Mouse (Mus musculus) embryonic stem cell, embryonic (primary cell): Measurements from ENCODE around the gene Hhipl1.

Experiments
- CTCF ChIA-PET, 4 experiments: fragments of 300-600 bp in 2 of 4; fragments of 350-600 bp in 2 of 4; sonication (Branson Sonifier 250); formaldehyde crosslinking; loops; one replicate each; lab custom pipeline; 2022; ENCODE audit warnings: inconsistent platforms in 2 of 4; lab: Charles Lee
- POLR2A ChIA-PET, 4 experiments: fragments of 300-600 bp in 2 of 4; fragments of 350-600 bp in 2 of 4; sonication (Branson Sonifier 250); formaldehyde crosslinking; loops; one replicate each; lab custom pipeline; 2022; ENCODE audit warnings: antibody characterized with exemption in 4 of 4, inconsistent platforms in 1 of 4; lab: Charles Lee

The Hhipl1 gene

DNA sequence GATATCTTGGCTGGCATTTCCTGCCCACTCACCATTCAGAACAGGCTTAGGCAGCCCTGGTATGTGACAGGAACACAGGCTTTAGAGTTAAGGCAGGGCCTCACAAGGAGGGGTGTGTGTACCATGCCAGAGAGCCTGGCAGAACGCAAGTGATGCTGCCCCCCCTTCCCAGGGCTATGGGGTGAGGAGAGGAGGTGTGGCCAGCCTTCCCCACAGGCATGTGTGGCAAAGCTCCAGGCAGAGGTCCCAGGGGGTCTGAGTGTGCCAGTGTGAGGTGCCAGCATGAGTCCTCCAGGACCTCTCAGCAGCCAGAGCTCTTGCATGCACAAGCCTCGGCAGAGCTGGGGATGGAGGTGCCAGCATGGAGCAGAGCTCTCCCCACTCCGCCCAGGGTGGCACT lies 11.4 kb upstream of the Hhipl1 start:
- POLR2A ChIA-PET: interaction anchor here in 3 of 4 experiments (0.6 to 1.1 kb wide), 3 partner anchors 9 to 86 kb away, joined by 3 to 6 read pairs (median 4); no protein-coding TSS in a partner anchor
- CTCF ChIA-PET: interaction anchor here (0.6 to 4.1 kb wide), 12 partner anchors 8 to 253 kb away, joined by 3 to 32 read pairs (median 4); partner anchors contain the start of gene Hhipl1 (in 1 of the 4)

DNA sequence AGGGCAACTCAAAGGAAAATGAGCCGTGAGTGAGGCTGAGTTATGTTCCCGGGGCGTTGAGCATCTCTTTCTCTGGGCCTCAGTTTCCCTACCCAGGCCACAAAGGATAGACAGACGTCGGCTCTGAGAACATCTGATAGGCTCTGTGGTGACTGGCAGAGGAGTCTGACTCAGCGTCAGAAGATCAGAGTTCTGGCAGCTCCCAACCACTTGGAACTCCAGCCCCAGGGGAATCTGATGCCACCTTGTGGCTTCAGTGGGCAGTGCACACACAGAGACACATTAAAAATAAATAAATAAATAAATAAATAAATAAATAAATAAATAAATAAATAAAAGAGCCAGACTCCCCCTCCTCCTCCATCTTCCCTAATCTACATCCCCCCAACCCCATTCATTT lies 9.0 kb upstream of the Hhipl1 start:
- ChIA-PET POLR2A (interaction anchor here in 1 of 4 experiments (1.4 kb wide), 1 partner anchor 91 kb away, joined by 3 read pairs; no protein-coding TSS in a partner anchor), CTCF (interaction anchor here (0.5 to 2.0 kb wide), 43 partner anchors 10 to 281 kb away, joined by 3 to 16 read pairs (median 3); partner anchors contain the start of gene Cyp46a1 (in 2 of the 4))

DNA sequence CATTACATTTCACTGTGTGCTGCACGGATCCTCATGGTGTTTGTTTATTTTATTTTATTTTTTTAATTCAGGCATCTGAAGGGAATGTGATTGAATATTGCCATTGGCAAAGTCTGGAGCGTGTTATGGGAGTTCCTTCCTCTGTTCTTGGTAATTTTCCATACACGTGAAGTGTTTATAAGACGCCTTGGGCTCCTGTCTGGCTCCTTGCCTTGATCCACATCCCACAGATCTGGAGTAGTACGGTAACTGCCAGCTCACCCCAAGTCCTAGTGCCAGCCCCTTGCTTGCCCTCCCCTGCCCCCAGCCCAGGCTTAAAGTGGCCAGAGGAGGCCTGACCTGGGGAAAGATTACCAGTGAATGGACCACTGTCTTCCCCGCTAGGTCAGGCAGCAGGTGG lies 5.1 kb upstream of the Hhipl1 start:
- POLR2A ChIA-PET: interaction anchor here in 3 of 4 experiments (0.6 to 2.5 kb wide), 7 partner anchors 8 to 259 kb away, joined by 3 to 7 read pairs (median 4); no protein-coding TSS in a partner anchor
- CTCF ChIA-PET: interaction anchor here in 3 of 4 experiments (0.6 to 1.6 kb wide), 10 partner anchors 8 to 547 kb away, joined by 3 to 10 read pairs (median 3); no protein-coding TSS in a partner anchor

DNA sequence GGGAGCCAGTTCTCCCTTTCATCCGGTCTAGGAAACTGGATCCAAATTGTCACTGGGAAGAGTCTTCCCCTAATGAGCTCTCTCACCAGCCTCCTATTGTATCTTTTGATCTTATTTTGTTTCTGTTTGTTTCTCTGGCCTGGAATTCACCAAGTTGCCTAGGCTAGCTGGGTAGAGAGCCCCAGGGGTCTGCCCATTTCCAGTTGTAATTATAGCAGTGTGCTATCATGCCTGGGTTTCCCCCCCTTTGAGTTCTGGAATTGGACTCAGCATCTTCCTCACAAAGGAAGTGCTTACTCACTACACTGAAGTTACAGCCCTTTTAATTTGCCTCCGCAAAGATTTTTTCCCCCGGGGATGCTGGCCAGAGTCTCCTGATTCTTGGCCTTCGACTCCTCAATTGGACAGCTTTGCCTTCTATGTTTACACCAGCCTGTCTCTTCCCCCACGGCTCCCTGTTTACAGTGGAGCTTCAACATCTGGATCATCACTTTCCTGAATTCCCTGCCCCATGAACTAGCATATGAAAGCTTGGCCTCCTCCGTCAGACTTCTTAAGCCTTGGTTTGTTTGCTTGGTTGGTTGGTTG lies 2.2 kb upstream of the Hhipl1 start:
- POLR2A ChIA-PET: interaction anchor here in 3 of 4 experiments (0.5 to 2.5 kb wide), 8 partner anchors 10 to 325 kb away, joined by 3 to 7 read pairs (median 4); partner anchors contain the start of genes Ccnk (in 1 of the 3) and Setd3 (in 1 of the 3)
- CTCF ChIA-PET: interaction anchor here in 3 of 4 experiments (0.5 to 2.3 kb wide), 8 partner anchors 9 to 233 kb away, joined by 3 to 9 read pairs (median 4); no protein-coding TSS in a partner anchor

DNA sequence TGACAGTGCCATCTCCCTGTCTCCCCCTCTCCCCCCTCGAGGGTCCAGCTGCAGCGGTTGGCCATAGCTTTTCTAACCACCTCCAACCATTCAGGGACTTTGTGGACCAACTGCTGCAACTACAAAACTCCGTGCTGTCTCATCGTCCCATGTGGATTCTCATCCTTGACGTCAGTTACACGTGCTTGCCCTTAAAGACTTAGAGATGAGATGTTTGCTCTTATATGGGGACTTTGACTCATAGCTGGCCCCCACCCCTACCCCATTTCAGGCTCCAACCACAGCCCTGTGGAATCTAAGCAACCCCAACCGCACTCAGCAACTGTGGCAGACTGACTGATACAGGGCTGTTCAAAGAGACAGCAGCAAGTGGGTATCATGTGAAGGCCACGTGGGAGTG lies 898 bp upstream of the Hhipl1 start:
- POLR2A ChIA-PET: interaction anchor here in 3 of 4 experiments (0.8 to 2.1 kb wide), 4 partner anchors 12 to 126 kb away, joined by 3 to 5 read pairs (median 4); partner anchors contain the start of genes Ccnk (in 1 of the 3) and Setd3 (in 1 of the 3)
- CTCF ChIA-PET: interaction anchor here in 2 of 4 experiments (1.8 to 2.3 kb wide), 2 partner anchors 12 to 13 kb away, joined by 4 to 9 read pairs; no protein-coding TSS in a partner anchor

DNA sequence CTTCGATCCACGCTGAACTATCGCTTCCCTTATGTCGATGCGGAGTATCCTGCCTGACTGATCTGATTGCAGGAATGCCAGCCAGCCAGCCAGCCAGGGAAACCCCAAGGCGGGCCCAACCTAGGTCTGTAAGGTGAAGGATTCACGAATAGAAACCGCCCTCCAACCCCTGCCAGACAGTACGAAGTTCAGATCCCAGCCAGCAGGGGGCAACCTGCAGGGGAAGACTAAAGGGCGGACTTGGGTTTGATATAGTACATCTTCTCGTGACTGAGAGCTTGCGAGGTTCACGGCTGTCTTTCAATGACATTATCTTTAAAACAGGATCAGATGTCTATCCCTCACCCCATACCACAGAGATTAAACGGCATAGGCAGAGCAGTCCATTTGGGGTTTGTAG lies 1.5 kb downstream of the Hhipl1 start:
- ChIA-PET CTCF (interaction anchor here (0.5 to 2.7 kb wide), 21 partner anchors 9 to 1205 kb away, joined by 3 to 24 read pairs (median 3); no protein-coding TSS in a partner anchor), POLR2A (interaction anchor here (0.6 to 1.8 kb wide), 8 partner anchors 10 to 91 kb away, joined by 3 to 8 read pairs (median 4); partner anchors contain the start of gene Cyp46a1 (in 2 of the 4))

DNA sequence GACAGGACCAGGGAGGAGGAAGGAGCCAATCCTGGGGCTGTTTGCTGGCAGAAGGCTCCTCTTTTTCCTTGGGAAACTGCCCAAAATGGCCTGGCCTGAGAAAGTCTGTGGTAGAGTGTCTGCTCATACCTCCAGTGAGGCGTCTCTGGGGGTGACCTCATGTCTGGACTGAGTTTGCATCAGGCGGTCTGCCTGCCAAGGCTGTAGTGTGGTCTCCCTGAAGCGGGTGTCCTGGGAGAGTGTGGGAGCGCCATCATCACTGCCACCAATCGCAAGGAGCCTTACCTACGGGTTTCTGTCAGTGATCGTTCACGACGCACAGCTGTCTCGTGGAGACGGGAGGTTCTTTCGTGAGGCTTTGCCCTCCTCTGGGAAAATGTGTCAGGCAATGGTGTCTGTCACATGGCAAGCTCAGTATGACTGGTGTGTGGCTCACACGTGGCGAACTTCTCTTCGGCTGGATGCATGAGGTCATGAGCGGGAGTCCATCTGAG lies 2.3 kb downstream of the Hhipl1 start:
- ChIA-PET POLR2A (interaction anchor here in 3 of 4 experiments (0.6 to 1.8 kb wide), 4 partner anchors 9 to 30 kb away, joined by 3 to 7 read pairs (median 4); partner anchors contain the start of gene Cyp46a1 (in 1 of the 3)), CTCF (interaction anchor here in 3 of 4 experiments (0.7 to 2.7 kb wide), 12 partner anchors 8 to 232 kb away, joined by 3 to 24 read pairs (median 4); no protein-coding TSS in a partner anchor)

DNA sequence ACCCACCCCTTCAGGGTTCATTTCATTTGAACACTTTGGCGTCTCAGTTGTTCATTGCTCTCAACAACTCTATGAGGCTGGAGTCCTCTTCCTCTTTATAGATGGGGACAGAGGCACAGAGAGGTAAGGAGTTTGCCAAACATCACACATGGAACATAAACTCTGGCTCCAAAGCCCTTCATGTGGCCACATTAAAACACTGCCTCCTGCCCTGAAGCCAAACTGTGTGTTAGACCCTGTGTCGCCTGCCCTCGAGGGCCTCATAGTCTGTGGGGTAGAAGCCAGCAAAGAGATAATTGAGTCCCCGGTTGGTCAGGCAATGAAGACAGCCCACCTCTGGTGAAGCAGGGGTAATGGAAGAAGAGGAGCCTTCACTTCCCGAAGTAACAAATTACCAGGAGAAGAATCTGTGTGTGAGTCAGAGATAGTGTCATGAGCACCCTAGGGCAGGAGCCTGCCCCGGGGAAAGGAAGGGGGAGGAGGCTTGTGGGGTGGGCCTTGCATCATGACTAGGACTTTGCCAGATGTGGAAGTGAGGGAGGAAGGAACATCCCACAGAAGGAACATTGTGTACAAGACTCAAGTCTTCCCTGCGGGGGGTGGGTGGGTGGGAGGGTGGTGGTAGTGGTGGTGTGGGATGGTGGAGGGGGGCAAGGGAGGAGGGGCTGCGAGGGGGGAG lies 3.2 kb downstream of the Hhipl1 start:
- POLR2A ChIA-PET: interaction anchor here in 2 of 4 experiments (0.6 to 1.5 kb wide), 3 partner anchors 10 to 31 kb away, joined by 4 to 5 read pairs (median 4); no protein-coding TSS in a partner anchor
- CTCF ChIA-PET: no interaction called here

DNA sequence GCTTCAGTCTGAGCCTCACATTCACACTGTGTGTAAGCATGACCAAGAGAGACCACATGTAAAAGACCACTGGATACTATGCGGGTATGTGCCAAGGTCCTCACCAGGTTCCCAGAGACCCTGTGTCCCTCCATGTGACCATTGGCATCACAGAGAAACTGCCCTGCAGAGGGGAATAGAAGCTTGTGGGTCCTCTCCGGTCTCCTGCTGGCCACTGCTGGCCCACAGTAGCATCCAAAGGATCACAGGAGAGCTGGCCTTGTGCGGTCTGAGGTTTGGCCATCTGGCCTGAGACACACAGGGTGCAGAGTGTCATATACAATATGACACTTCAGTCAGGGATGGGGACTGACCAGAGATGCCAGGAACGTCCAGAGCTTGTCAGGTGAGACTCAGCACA lies 4.0 kb downstream of the Hhipl1 start:
- ChIA-PET POLR2A (interaction anchor here in 1 of 4 experiments (1.4 kb wide), 1 partner anchor 10 kb away, joined by 4 read pairs; no protein-coding TSS in a partner anchor), CTCF (interaction anchor here in 1 of 4 experiments (1.5 kb wide), 1 partner anchor 24 kb away, joined by 3 read pairs; the partner anchor contains the start of gene Cyp46a1)

DNA sequence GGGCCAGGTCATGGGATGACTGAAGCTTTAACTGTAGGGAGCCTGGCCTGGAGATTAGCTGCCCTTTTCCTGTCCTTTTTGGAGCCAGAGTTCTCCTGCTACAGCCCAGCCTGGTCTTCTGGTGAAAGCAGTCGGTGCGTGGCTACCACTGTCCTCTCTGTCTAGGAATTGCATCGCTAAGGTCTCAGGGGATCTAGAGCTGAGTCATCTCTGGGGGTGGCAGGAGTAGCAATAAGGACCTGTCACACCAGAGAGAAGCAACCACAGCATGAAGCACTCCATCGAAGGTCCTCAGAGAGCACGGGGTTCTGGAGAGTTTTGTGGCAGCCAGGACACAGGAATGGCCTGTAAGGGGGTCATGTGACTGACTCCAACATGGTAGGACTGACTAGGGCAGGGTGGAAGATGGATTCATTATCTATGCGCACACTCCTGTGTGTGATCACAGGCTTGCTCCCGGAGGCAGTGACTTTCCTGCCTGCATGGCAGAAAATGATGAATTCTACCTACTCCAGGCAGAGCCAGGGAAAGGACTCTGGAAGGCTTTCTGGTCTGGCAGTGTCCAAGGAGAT lies 4.5 kb downstream of the Hhipl1 start:
- ChIA-PET POLR2A (interaction anchor here in 1 of 4 experiments (1.4 kb wide), 1 partner anchor 9 kb away, joined by 4 read pairs; no protein-coding TSS in a partner anchor), CTCF (interaction anchor here in 1 of 4 experiments (1.5 kb wide), 1 partner anchor 23 kb away, joined by 3 read pairs; the partner anchor contains the start of gene Cyp46a1)

DNA sequence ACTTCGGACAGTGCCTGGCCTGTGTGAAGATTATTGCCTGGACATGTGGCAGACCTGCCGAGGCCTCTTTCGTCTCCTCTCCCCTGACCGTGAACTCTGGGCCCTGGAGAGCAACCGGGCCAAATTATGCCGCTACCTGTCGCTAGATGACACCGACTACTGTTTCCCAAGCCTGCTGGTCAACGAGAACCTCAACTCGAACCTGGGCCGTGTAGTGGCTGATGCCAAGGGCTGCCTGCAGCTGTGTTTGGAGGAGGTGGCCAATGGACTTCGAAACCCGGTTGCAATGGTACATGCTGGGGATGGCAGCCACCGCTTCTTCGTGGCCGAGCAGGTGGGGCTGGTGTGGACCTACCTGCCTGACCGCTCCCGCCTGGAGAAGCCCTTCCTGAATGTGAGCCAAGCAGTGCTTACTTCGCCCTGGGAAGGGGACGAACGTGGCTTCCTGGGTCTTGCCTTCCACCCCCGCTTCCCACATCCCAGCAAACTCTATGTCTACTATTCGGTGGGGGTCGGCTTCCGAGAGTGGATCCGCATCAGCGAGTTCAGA lies 5.7 kb downstream of the Hhipl1 start:
- ChIA-PET CTCF (interaction anchor here in 2 of 4 experiments (0.7 to 1.5 kb wide), 2 partner anchors 22 to 203 kb away, joined by 3 to 4 read pairs; partner anchors contain the start of gene Cyp46a1 (in 1 of the 2)), POLR2A (no interaction called here)

DNA sequence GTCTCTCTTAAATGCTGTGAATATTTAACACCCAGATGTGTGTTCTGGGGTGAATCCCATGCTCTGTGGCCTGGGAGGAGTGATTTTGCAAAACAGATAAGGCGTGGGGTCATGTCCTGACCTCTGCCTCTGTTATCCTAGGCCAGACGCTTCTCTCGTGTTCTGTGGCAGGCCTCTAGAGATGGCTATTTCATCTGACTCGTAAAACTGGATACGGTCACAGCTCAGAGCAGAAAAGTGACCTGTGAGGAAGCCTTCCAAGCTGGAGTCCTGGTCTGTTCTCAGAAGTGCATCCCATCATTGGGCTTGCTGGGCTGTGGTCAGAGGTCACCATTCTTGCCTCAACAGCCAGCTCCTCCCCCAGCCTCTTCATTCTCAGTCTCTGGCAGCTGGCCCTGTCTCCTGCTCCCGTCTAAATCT lies 6.4 kb downstream of the Hhipl1 start:
- ChIA-PET CTCF (interaction anchor here in 1 of 4 experiments (0.7 kb wide), 3 partner anchors 57 to 282 kb away, joined by 4 to 15 read pairs (median 5); no protein-coding TSS in a partner anchor), POLR2A (no interaction called here)

DNA sequence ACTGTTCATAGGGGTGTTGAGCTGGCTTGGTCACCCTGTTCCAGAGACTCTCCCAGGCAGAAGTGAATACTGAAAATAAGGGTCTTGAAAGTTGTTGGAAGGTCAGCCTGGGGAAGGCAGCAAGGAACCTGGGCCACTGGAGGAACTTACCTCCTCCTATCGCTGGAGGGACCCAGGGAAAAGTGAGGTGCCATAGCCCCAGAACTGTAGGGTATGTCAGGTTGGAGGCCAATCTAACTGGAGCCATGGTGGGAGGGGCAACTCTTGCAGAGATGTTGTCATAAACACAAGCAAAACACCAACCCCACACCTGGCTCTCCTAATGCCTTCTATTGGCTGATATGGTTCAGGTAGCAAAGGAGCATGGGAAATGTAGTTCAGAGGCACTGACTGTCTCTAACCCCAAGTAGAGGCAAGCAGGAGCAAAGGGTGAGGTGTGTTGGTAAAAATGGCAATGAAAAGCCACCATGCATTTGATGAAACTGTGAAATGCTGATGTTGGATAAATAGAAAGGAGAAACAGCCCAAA lies 7.2 kb downstream of the Hhipl1 start:
- ChIA-PET CTCF (interaction anchor here in 2 of 4 experiments (0.5 to 0.8 kb wide), 2 partner anchors 20 to 105 kb away, joined by 3 read pairs; no protein-coding TSS in a partner anchor), POLR2A (no interaction called here)

DNA sequence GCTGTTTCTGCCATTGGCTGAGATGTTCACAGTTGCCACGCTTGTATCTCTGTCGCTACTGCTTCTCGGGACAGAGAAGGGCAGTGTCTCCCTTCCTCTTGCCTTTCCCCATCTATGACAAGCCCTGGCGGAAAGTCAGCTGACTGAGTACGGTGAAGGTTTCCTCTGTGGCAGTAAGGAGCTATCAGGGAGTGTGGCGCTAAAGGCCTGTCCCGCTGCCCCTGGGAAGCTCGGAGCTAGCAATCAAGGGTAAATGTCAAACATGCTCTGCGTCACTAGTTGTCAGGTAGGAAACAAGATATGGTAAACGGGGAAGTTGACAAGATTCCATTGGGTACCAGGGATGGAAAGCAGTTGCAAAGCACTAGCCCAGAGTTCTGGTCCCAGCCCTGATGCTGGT lies 9.7 kb downstream of the Hhipl1 start:
- POLR2A ChIA-PET: interaction anchor here in 1 of 4 experiments (2.8 to 3.7 kb wide), 2 partner anchors 9 to 17 kb away, joined by 8 to 19 read pairs; partner anchors contain the start of genes Cyp46a1 and Hhipl1
- CTCF ChIA-PET: interaction anchor here in 2 of 4 experiments (0.6 to 3.8 kb wide), 4 partner anchors 9 to 734 kb away, joined by 3 to 24 read pairs (median 20); partner anchors contain the start of genes Cyp46a1 (in 1 of the 2) and Hhipl1 (in 1 of the 2)

DNA sequence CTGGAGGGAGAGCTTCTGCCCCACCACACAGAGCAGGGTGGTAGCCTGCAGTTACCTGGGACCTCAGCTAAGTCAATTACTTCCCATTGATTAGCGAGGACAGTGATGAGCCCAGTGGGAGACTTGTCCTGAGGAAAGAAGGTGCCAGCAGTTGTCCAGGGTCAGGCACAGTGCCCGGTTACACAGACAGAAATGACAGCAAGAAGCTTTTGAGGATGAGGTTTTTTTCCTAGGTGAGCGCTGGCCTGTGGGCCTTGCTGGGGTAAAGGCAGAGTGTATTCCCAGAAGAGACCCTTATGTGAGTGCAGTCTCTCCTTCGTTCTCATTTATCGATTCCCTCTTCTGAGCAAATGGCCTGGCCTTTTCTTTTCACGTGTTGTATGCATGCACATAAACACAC lies 10.6 kb downstream of the Hhipl1 start:
- CTCF ChIA-PET: interaction anchor here (0.6 to 3.8 kb wide), 21 partner anchors 9 to 1129 kb away, joined by 3 to 24 read pairs (median 4); partner anchors contain the start of genes Cyp46a1 (in 2 of the 4) and Hhipl1 (in 1 of the 4)
- POLR2A ChIA-PET: interaction anchor here (0.6 to 3.7 kb wide), 17 partner anchors 9 to 423 kb away, joined by 3 to 19 read pairs (median 6); partner anchors contain the start of genes Hhipl1 (in 2 of the 4), Cyp46a1 (in 1 of the 4) and Evl (in 1 of the 4)

DNA sequence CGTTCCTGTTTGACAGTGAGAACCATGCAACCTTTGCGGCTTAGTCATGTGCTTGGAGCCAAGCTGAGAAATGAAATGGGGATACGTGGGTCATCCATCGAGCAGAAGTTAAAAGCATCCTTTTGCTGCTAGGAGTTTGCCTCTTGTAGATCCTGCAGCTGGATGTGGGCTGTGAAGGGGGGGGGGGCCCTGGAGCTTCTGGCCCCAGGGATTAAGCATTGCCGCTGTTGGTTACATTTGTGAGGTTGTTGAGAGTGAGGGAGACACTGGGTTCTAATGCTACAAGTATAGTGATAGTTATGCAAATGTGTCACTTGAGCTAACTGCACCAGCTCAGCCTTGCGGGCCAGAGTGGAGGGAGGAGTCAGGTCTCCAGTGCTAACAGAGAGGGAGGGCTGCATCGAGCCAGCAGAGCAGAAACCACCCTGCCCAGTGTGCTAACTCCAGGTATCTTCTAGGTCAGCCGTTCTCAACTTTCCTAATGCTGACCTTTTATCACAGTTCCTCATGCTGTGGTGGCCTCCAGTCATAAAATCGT lies 11.2 kb downstream of the Hhipl1 start:
- ChIA-PET CTCF (interaction anchor here (0.6 to 3.8 kb wide), 22 partner anchors 9 to 1129 kb away, joined by 3 to 24 read pairs (median 4); partner anchors contain the start of genes Cyp46a1 (in 2 of the 4) and Hhipl1 (in 1 of the 4)), POLR2A (interaction anchor here in 3 of 4 experiments (0.6 to 3.7 kb wide), 24 partner anchors 9 to 1195 kb away, joined by 3 to 19 read pairs (median 4); partner anchors contain the start of genes Cyp46a1 (in 2 of the 3), Hhipl1 (in 2 of the 3), Ccnk (in 1 of the 3) and Evl (in 1 of the 3))
